Mouse (Mus musculus): ENCODE results near the gene Otoa. TPM values are rescaled to one million over a fixed set of nuclear protein-coding genes. Genes with fewer than 3 reads are reported as not detected.
A peak's percentile ranks its signal among the peaks of the same experiment; 100 is the strongest.

The Otoa gene
- 0.46 and 0.52 TPM in 2 replicates for polyA plus RNA-seq (2012; rRNA removed)

DNA sequence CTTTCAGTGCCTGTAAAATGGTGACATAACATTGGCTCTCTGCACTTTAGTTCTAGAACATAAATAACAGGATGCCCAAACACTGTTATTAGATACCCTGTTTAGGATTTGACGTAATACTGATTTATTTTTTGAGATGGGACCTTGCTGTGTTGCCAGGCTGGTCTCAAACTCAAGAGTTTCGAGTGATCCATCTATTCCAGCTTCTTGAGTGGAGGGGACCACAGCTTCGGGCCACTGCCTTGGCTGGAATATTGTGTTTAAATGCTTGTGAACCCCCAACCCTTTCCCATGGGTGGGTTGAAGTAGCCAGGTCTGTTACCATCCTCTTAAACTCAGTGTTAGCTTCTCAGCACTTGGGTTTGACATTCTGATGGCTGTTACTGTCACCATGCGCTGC, at the start of gene Otoa:
Otoa (plus strand) TSS at position 301 of the 400 bp plus-strand sequence.
- DNase-seq (ENCODE audit: low read depth): no peak
- TF ChIP-seq POLR2A (IDR thresholded peaks at IDR 0.05; ENCODE audit: borderline replicate concordance, extremely low read depth, insufficient read depth, insufficient read length, poor library complexity, severe bottlenecking) (no peak), CTCF (IDR thresholded peaks at IDR 0.05; ENCODE audit: borderline replicate concordance, extremely low read depth, insufficient read depth, insufficient read length) (no peak)

DNA sequence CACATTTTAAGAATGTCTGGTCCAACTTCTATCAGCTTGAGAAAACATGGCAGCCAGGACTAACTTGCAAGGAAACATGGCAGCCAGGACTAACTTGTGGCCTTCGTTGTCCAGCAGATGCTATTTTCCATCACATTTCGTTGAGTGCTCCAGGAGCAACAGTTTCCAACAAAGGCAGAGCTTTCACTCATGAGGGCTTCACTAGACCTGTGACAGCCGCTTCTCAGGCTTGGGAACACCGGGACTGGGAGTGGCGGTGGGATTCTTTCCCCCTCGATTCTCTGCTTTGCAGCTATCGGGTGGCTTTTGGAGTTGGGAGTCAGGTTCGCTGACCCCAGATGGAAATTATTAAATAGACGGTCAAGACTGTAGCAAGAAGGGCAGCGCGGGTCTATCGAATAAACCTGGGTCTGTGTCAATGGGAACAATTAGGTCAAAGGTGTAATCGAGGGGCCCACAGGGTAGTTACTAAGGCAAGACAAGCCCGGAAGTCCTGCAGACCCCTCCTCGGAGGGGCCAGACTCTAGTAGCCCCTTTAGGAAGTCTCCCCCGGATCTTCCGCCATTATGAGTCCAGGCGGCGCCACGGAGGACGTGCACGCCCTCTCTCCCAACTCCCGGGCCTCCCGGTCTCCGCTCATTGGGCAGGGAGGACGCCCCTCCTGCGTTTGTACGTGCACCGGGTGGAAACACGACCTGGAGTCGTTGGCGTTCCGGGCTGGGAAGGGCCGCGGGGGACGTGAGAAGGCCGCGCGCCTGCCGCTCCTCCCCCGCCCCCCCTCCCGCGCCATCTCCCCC, 47.4 kb upstream of the Otoa start, which contains the start of gene Mettl9:
Mettl9 (plus strand) TSS at position 590 of the 797 bp plus-strand sequence.
- TF ChIP-seq POLR2A (IDR thresholded peaks at IDR 0.05; ENCODE audit: borderline replicate concordance, extremely low read depth, insufficient read depth, insufficient read length, poor library complexity, severe bottlenecking) (peak; percentile 73; the same call in 1 of the 2 replicates), CTCF (IDR thresholded peaks at IDR 0.05; ENCODE audit: borderline replicate concordance, extremely low read depth, insufficient read depth, insufficient read length) (no peak)
- peak; percentile 99 for DNase-seq (ENCODE audit: low read depth)

DNA sequence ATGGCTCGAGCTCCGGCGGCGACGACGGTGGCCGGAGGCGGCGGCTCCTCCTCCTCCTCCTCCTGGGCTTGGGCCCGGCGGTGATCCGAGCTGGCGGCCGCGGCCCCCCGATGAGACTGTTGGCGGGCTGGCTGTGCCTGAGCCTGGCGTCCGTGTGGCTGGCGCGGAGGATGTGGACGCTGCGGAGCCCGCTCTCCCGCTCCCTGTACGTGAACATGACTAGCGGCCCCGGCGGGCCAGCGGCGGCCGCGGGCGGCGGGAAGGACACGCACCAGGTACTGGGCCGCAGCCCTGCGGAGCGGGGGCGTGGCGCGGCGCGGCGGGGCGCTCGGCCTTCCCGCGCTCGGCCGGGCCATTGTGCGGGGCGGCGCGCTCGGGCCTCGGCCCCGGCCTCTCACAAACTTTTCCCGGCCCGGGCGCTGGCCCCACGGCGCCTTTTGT, 46.7 kb upstream of the Otoa start:
- TF ChIP-seq CTCF (IDR thresholded peaks at IDR 0.05; ENCODE audit: borderline replicate concordance, extremely low read depth, insufficient read depth, insufficient read length): no peak
- TF ChIP-seq POLR2A (IDR thresholded peaks at IDR 0.05; ENCODE audit: borderline replicate concordance, extremely low read depth, insufficient read depth, insufficient read length, poor library complexity, severe bottlenecking): peak; percentile 35
- DNase-seq (ENCODE audit: low read depth): no peak

DNA sequence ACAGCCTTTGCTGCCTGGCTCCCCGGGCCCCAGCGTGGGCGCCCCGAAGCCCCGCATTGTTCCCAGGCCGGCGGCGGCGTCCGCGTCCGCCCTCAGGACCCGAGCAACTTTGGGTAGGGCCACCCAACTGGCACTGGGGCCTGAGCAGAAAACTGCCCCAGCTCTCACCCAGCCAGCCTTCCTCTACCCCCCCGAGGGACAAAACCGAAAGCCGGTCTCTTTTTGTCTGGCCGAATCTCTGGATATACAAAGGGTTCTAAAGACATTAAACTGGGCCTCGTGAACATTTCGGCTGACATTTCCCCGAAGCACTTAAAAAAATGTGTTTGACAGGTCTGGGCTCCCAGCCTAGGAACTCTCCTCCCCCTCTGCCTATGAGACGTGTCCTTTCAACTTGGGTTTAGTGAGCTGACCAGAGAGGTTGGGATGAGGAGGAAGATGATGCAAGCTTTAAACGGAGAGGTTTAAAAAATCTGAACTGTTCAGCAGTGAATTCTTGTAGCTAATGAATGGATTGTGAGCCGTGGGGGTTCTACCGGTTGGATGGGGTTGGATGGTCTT, 46.2 kb upstream of the Otoa start:
- DNase-seq (ENCODE audit: low read depth): peak; percentile 79

DNA sequence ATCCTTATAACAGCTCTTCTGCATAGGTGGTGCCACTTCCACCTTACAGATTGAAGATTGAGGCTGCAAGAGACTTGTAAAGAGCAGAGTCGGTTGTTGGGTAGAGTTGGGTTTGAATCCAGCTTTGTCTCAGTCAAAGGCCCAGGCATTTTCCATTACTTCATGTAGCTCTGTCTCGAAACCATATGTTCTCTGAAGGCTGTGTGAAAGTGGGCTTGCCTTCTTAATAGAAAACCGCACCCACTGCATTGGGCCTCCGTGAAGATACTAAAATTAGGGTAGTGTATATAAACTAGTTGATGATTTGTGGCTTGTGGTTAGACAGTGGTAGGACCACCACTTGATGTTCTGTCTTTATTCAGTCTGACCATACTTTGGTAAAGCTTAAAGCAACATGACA, 40.9 kb upstream of the Otoa start:
- no peak for DNase-seq (ENCODE audit: low read depth)
- TF ChIP-seq CTCF (IDR thresholded peaks at IDR 0.05; ENCODE audit: borderline replicate concordance, extremely low read depth, insufficient read depth, insufficient read length) (no peak), POLR2A (IDR thresholded peaks at IDR 0.05; ENCODE audit: borderline replicate concordance, extremely low read depth, insufficient read depth, insufficient read length, poor library complexity, severe bottlenecking) (no peak)

More for the DNA sequence above, 46.2 kb upstream of the Otoa start:
- no peak for TF ChIP-seq POLR2A (IDR thresholded peaks at IDR 0.05; ENCODE audit: borderline replicate concordance, extremely low read depth, insufficient read depth, insufficient read length, poor library complexity, severe bottlenecking)
- TF ChIP-seq CTCF (IDR thresholded peaks at IDR 0.05; ENCODE audit: borderline replicate concordance, extremely low read depth, insufficient read depth, insufficient read length): no peak

DNA sequence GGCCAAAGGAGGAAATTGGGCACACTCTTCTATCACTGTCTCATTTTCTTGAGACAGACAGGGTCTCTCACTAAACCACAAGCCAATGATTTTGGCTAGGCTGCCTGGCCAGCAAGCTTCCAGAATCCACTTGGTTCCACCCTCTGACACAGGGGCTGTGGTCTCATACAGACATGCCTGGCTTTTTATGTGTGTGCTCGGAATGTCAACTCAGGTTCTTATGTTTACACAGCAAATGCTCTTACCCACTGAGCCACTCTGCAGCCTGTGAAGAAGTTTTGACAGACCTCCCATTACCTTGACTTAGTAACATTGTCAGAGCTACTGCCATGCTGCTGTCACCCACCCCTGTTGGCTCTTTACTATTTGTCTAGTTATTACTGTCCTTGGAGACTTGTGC, 39.5 kb upstream of the Otoa start:
- DNase-seq (ENCODE audit: low read depth): no peak
- TF ChIP-seq CTCF (IDR thresholded peaks at IDR 0.05; ENCODE audit: borderline replicate concordance, extremely low read depth, insufficient read depth, insufficient read length): no peak

DNA sequence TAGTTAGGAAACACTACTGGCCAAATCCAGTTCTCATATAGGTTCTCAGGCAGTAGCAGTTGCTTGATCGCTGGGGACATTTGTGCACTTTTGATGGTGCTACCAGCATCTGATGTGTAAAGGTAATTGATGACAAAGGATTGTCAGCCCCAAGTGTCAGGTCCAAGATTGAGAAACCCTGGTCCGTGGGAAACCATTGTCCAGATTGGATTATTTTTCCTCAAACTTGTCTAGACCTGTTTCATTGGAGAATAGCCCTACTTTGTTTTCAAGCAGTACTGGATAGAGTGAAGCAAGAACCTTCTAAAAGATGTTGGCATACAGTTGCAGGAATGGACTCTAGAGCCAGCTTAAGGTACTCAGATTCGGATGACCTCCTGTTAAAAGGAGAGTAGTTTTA, 38.4 kb upstream of the Otoa start:
- TF ChIP-seq CTCF (IDR thresholded peaks at IDR 0.05; ENCODE audit: borderline replicate concordance, extremely low read depth, insufficient read depth, insufficient read length) (no peak), POLR2A (IDR thresholded peaks at IDR 0.05; ENCODE audit: borderline replicate concordance, extremely low read depth, insufficient read depth, insufficient read length, poor library complexity, severe bottlenecking) (no peak)
- DNase-seq (ENCODE audit: low read depth): no peak

DNA sequence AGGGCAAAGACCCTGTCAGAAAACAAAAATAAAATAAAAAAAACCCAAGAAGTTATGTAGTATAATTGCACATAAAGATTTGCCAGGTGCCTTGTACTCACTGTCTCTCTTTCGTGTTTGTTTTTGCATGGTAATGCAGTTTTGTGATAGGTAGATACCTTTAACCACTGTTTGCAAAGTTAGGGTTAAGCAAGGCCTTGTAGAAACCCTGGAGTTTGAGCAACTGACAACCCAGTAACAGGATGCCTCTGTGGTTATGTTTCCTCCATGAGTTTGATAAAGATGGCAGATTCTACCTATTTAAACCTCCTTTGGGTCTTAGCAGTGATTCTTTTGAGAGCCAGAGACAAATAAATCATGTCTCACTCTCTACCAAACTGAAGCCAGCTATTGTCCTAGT, 37.9 kb upstream of the Otoa start:
- TF ChIP-seq CTCF (IDR thresholded peaks at IDR 0.05; ENCODE audit: borderline replicate concordance, extremely low read depth, insufficient read depth, insufficient read length) (no peak), POLR2A (IDR thresholded peaks at IDR 0.05; ENCODE audit: borderline replicate concordance, extremely low read depth, insufficient read depth, insufficient read length, poor library complexity, severe bottlenecking) (no peak)
- no peak for DNase-seq (ENCODE audit: low read depth)

DNA sequence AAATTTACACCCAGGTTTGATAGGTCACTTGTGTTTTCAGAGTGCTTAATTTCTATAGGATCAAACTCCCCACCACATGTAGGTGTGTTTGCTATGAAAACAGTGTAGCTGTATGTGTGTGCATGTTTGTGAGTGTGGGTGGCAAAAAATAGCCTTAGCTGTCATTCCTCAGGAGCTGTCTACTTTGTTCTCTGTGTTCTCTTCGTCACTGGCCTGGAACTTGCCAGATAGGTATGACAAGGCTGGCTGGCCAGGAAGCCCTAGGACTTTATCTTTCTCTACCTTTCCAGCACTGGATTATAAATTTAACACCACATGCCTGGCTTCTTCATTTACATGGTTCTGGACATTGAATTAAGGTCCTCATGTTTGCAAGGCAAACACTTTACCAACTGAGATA, 37.2 kb upstream of the Otoa start:
- no peak for TF ChIP-seq POLR2A (IDR thresholded peaks at IDR 0.05; ENCODE audit: borderline replicate concordance, extremely low read depth, insufficient read depth, insufficient read length, poor library complexity, severe bottlenecking)
- no peak for TF ChIP-seq CTCF (IDR thresholded peaks at IDR 0.05; ENCODE audit: borderline replicate concordance, extremely low read depth, insufficient read depth, insufficient read length)
- no peak for DNase-seq (ENCODE audit: low read depth)

DNA sequence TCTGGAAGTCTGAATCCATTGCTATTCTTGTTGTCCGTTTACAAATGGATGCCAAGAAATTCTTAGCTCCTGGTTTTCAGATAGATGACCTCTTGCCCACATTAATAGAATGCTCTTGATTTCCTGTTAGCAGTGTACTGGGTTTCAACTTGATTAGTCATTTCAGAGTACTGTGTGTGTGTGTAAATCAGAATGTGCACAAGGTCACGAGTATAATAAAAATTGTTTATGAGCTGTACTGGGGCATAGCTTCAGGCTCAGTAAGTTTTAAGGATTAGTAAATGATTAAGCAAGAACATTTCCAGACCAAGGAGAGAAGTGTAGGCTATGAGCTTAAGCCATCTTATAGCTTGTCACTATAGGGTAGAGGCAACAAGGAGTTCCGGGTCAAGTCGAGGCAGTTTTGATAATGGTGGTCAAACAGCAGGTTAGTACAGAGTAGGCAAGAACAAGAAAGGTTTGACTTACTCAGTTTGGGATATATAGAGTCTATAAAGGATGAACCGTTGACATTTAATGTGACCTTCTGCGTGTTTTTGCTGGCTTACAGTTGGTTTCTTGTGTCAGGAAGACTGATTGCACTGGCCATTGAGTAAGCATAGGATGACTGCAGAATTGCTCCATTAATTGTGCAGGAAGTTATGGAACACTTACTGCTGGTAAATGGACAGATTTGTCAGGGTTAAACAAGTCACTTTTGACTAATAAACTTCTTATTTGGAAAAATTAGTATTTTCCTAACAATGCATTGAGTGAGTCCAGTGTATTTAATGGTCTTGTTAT, 35.6 kb upstream of the Otoa start:
- DNase-seq (ENCODE audit: low read depth): no peak
- TF ChIP-seq POLR2A (IDR thresholded peaks at IDR 0.05; ENCODE audit: borderline replicate concordance, extremely low read depth, insufficient read depth, insufficient read length, poor library complexity, severe bottlenecking): no peak
- TF ChIP-seq CTCF (IDR thresholded peaks at IDR 0.05; ENCODE audit: borderline replicate concordance, extremely low read depth, insufficient read depth, insufficient read length): no peak

DNA sequence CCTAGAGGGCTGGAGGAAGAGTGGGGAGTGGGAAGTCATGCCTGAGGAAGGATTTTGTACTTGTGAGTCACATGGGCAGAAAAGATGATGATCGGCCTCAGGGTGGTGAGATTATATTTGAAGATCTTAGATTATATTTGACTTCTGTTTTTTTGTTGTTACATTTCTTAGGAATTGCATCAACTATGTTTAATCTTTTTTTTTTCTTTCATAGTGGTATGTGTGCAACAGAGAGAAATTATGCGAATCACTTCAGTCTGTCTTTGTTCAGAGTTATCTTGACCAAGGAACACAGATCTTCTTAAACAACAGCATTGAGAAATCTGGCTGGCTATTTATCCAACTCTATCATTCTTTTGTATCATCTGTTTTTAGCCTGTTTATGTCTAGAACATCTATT, 33.8 kb upstream of the Otoa start:
- DNase-seq (ENCODE audit: low read depth): no peak
- TF ChIP-seq POLR2A (IDR thresholded peaks at IDR 0.05; ENCODE audit: borderline replicate concordance, extremely low read depth, insufficient read depth, insufficient read length, poor library complexity, severe bottlenecking) (no peak), CTCF (IDR thresholded peaks at IDR 0.05; ENCODE audit: borderline replicate concordance, extremely low read depth, insufficient read depth, insufficient read length) (no peak)
